Mouse (Mus musculus) lung, postnatal 0 days (tissue): Measurements from ENCODE around the gene Rarres2.
A peak's percentile ranks its signal among the peaks of the same experiment; 100 is the strongest.

Source experiments
- CTCF ChIP-seq: IDR thresholded peaks from 2 replicates; pipeline ENCODE4 v1.5.1; 2016; ENCODE audit warnings: antibody characterized with exemption, mild to moderate bottlenecking
- EP300 ChIP-seq: IDR thresholded peaks from 2 replicates; pipeline ENCODE4 v1.6.1; 2016; ENCODE audit warnings: antibody characterized with exemption, mild to moderate bottlenecking, control low read depth

DNA sequence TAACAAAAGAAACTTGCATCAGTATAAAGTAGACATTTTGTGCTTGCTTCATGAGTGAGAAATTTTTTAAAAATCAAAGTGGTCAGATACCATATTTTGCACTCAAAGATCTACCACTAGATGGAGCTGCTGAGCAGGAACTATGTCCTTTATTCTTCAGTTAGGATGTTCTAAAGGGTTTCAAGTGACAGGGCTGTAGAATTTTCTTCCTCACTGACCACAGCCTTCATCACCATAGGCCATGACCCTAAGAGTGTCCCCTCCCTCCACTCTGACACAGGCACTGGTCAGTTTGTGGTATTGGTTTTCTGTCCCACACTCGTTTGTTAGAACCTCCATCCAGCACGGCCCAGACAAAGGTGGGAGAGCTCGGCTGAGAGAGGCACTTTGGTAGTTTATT is 9.4 kb upstream of the Rarres2 start:
- TF ChIP-seq CTCF (peak; percentile 84), EP300 (no peak)
